In the genomic region with DNA sequence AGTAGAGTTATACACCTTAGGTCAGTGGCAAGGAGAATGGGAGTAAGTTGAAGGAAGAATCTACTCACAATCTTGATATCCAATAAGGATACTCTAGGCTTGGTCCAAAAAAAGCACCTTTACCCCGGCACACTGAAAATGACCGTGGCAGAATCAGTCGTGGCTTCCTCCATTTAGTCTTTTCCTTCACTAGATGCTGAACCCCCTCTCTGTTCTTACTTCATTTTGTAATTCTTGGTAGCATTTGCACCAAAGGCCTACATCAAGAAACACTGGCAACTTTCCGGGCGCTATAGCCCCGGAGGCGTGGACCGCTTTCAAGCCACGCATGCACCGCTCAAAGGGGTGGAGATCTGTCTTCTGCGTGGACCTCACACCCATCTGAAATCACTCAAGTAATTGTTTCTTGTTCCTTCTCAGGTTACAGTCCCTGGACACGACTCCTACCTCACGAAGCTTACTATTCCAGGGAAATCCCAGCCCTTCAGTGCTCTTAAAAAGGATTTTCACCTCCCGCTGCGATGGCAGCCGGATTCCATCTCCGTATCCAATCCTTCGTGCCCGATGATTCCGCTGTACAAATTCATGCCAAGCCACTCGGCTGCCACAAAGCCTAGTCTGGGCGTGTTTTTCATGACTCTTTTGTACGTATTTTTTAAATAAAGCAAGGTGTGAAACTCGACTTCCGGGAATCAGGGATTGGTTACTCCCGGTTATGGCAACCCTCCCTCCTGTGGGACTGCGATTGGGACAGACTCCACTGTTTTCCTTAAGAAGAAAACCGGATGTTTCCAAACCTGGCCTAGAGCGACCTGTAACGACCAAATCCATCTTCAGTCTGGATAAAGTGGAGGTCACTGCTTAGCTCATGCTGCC, we compare ENCODE assay signal across 22 mouse cellular contexts. TPM values are rescaled to one million over a fixed set of nuclear protein-coding genes. Genes with fewer than 3 reads are reported as not detected.
A peak's percentile ranks its signal among the peaks of the same experiment; 100 is the strongest.
DNase-seq lines count a peak whose midpoint lies in the region; ATAC-seq lines count a peak whose summit lies in the region.
"Had no signal": no experiment of that assay in that cellular context is flagged by ENCODE, and none has a peak within 500 bp of the region (broad histone marks: within the 10 kb centered on the region; RNA-seq: fewer than 3 reads in every experiment).

No protein-coding gene starts in this region.

- peak; percentile 12 for DNase-seq in embryonic facial prominence, embryonic 11.5 days (ENCODE audit: low spot score)
- no peak for DNase-seq in embryonic facial prominence, embryonic 10.5 days (ENCODE audit: low spot score)
- DNase-seq in 3T3-L1 (ENCODE audit: low read depth, low spot score) = peak; percentile 93
- peak; percentile 96 for DNase-seq in adipocyte (ENCODE audit: low spot score)
- DNase-seq in frontal cortex, postnatal 25 days (ENCODE audit: low spot score in 2 of 2) = no peak
- DNase-seq in thymus, postnatal 25 days = no peak
- DNase-seq: cerebellum, adult 11-12 months; thymus, postnatal 36 days had no signal

- ATAC-seq in embryonic facial prominence, embryonic 11.5 days (replicated peaks; ENCODE audit: insufficient number of reproducible peaks, low FRiP score, low TSS enrichment, low read depth) = no peak
- peak; percentile 64; the same call in 1 of the 2 replicates for ATAC-seq in limb, embryonic 13.5 days (ENCODE audit: low FRiP score, low read depth)
- ATAC-seq in frontal cortex, adult (ENCODE audit: low TSS enrichment) = no peak
- ATAC-seq: activated CD4-positive, CD25-positive, alpha-beta regulatory T cell, adult 4 months; forebrain, embryonic 15.5 days; hindbrain, postnatal 0 days; intestine, embryonic 16.5 days; midbrain, embryonic 13.5 days had no signal

- H3K27me3 ChIP-seq in embryonic facial prominence, embryonic 11.5 days (ENCODE audit: control insufficient read depth, insufficient read depth, low read length) = no peaks in the 10 kb centered on the region
- H3K27me3 ChIP-seq in embryonic facial prominence, embryonic 10.5 days (replicated peaks; ENCODE audit: low read depth, poor library complexity, severe bottlenecking) = no peaks in the 10 kb centered on the region
- no peaks in the 10 kb centered on the region for H3K27me3 ChIP-seq in limb, embryonic 13.5 days
- H3K27me3 ChIP-seq: forebrain, embryonic 15.5 days; hindbrain, embryonic 12.5 days; midbrain, embryonic 13.5 days; neural tube, embryonic 13.5 days had no signal

- no peak overlapping the region for H3K9ac ChIP-seq in embryonic facial prominence, embryonic 11.5 days (replicated peaks; ENCODE audit: low read length)
- H3K9ac ChIP-seq in limb, embryonic 13.5 days = no peak overlapping the region
- H3K9ac ChIP-seq: forebrain, embryonic 15.5 days; hindbrain, embryonic 12.5 days; liver, embryonic 14.5 days; midbrain, embryonic 13.5 days; neural tube, embryonic 13.5 days had no signal

- no peak overlapping the region for H3K4me2 ChIP-seq in embryonic facial prominence, embryonic 11.5 days (ENCODE audit: low read depth, low read length)
- H3K4me2 ChIP-seq in limb, embryonic 13.5 days (replicated peaks) = peak overlapping the region; percentile 34
- H3K4me2 ChIP-seq: forebrain, embryonic 15.5 days; hindbrain, embryonic 12.5 days; midbrain, embryonic 13.5 days; neural tube, embryonic 13.5 days had no signal

- H3K4me3 ChIP-seq in embryonic facial prominence, embryonic 11.5 days (ENCODE audit: low read depth, low read length) = no peak overlapping the region
- no peak overlapping the region for H3K4me3 ChIP-seq in embryonic facial prominence, embryonic 10.5 days
- H3K4me3 ChIP-seq in limb, embryonic 13.5 days = no peak overlapping the region
- H3K4me3 ChIP-seq: forebrain, embryonic 10.5 days; forebrain, embryonic 15.5 days; heart, embryonic 10.5 days; hindbrain, embryonic 12.5 days; midbrain, embryonic 13.5 days; neural tube, embryonic 13.5 days had no signal

- H3K4me1 ChIP-seq in embryonic facial prominence, embryonic 11.5 days (ENCODE audit: control insufficient read depth, insufficient read depth, low read length) = no peaks in the 10 kb centered on the region
- peaks cover 5% of the 10 kb centered on the region; the same call in 1 of the 2 replicates for H3K4me1 ChIP-seq in embryonic facial prominence, embryonic 10.5 days
- H3K4me1 ChIP-seq in limb, embryonic 13.5 days = peaks cover 3% of the 10 kb centered on the region; the same call in 1 of the 2 replicates
- H3K4me1 ChIP-seq: forebrain, embryonic 10.5 days; forebrain, embryonic 15.5 days; heart, embryonic 10.5 days; hindbrain, embryonic 12.5 days; midbrain, embryonic 13.5 days; neural tube, embryonic 13.5 days had no signal

- H3K27ac ChIP-seq in embryonic facial prominence, embryonic 11.5 days (replicated peaks; ENCODE audit: low read depth, low read length) = no peak overlapping the region
- H3K27ac ChIP-seq in embryonic facial prominence, embryonic 10.5 days (replicated peaks) = no peak overlapping the region
- 0 out of 2 replicates have a peak overlapping the region, but pooled peaks have one; percentile 15 for H3K27ac ChIP-seq in limb, embryonic 13.5 days
- H3K27ac ChIP-seq: forebrain, embryonic 10.5 days; forebrain, embryonic 15.5 days; heart, embryonic 10.5 days; hindbrain, embryonic 12.5 days; hindbrain, postnatal 0 days; kidney, postnatal 0 days; liver, embryonic 14.5 days; macrophage; midbrain, embryonic 13.5 days; neural tube, embryonic 13.5 days had no signal

- 75% methylated on average over 30 of the region's 30 CpGs for WGBS in embryonic facial prominence, embryonic 11.5 days
- WGBS in embryonic facial prominence, embryonic 10.5 days = 81% methylated on average over 30 of the region's 30 CpGs
- WGBS in limb, embryonic 13.5 days = 52% methylated on average over 30 of the region's 30 CpGs

- no peaks in the 10 kb centered on the region for H3K9me3 ChIP-seq in embryonic facial prominence, embryonic 11.5 days (replicated peaks; ENCODE audit: control insufficient read depth, low read length)
- no peaks in the 10 kb centered on the region for H3K9me3 ChIP-seq in embryonic facial prominence, embryonic 10.5 days
- no peaks in the 10 kb centered on the region for H3K9me3 ChIP-seq in limb, embryonic 13.5 days
- H3K9me3 ChIP-seq: forebrain, embryonic 10.5 days; forebrain, embryonic 15.5 days; heart, embryonic 10.5 days; hindbrain, embryonic 12.5 days; midbrain, embryonic 13.5 days; neural tube, embryonic 13.5 days had no signal

- no peaks in the 10 kb centered on the region for H3K36me3 ChIP-seq in embryonic facial prominence, embryonic 11.5 days (replicated peaks; ENCODE audit: control insufficient read depth, insufficient read depth, low read depth, low read length)
- H3K36me3 ChIP-seq in embryonic facial prominence, embryonic 10.5 days (replicated peaks) = peaks cover 14% of the 10 kb centered on the region
- H3K36me3 ChIP-seq in limb, embryonic 13.5 days = peaks cover 3% of the 10 kb centered on the region; the same call in 1 of the 2 replicates

RNA-seq across cellular contexts. Expression of gene Mdm2, which starts 27.5 kb away (rescaled TPM):
- 47.7 and 50.5 TPM in 2 replicates for polyA plus RNA-seq in embryonic facial prominence, embryonic 11.5 days (2014; fragmentation: Nextera tagmentation; extraction: Ambion mirVana)
- polyA plus RNA-seq in embryonic facial prominence, embryonic 10.5 days (2016; fragmentation: Nextera tagmentation; extraction: Ambion mirVana) = 58.9 and 64.4 TPM in 2 replicates
- 47.3 and 49.5 TPM in 2 replicates for polyA plus RNA-seq in limb, embryonic 13.5 days (2015; fragmentation: Nextera tagmentation; extraction: Ambion mirVana)

RNA-seq across cellular contexts. Expression of gene Cpm, which starts 53.8 kb away (rescaled TPM):
- polyA plus RNA-seq in embryonic facial prominence, embryonic 11.5 days (2014; fragmentation: Nextera tagmentation; extraction: Ambion mirVana) = 9.9 and 10.9 TPM in 2 replicates
- 8.3 and 11.6 TPM in 2 replicates for polyA plus RNA-seq in embryonic facial prominence, embryonic 10.5 days (2016; fragmentation: Nextera tagmentation; extraction: Ambion mirVana)
- polyA plus RNA-seq in limb, embryonic 13.5 days (2015; fragmentation: Nextera tagmentation; extraction: Ambion mirVana) = 40.5 and 42.8 TPM in 2 replicates

Comparison
In these comparisons a context has a peak if more than half of its experiments do, and no peak if none do; other contexts are left out.
1. DNase-seq: peak in embryonic facial prominence, embryonic 11.5 days (single experiment), 3T3-L1 (single experiment) and adipocyte (single experiment); none in embryonic facial prominence, embryonic 10.5 days (single experiment), frontal cortex, postnatal 25 days (0 of 2) and thymus, postnatal 25 days (single experiment).